Mouse (Mus musculus): ENCODE measurements around the gene Cryz. TPM values are rescaled to one million over a fixed set of nuclear protein-coding genes. Genes with fewer than 3 reads are reported as not detected.
A peak's percentile ranks its signal among the peaks of the same experiment; 100 is the strongest.

Gene Cryz
- polyA plus RNA-seq (2014; fragmentation: Nextera tagmentation; extraction: Ambion mirVana) = 12.8 and 14.4 TPM in 2 replicates

GRCm38 (mm10) chr3:154596488-154596933 lies at the start of gene Cryz:
TSS of gene Cryz (plus strand) at chr3:154596711.
- peaks cover 31% of the 10 kb centered on the region for H3K36me3 ChIP-seq (ENCODE audit: control insufficient read depth, insufficient read depth, low read length)
- H3K4me2 ChIP-seq (ENCODE audit: low read length) = peak within 1 kb of the TSS; percentile 85
- H3K27ac ChIP-seq (replicated peaks in 1 of 2; ENCODE audit: control insufficient read depth in 1 of 2, insufficient read depth in 1 of 2, low read depth in 2 of 2, low read length in 2 of 2) = peak within 1 kb of the TSS; percentile 95 to 98
- H3K9ac ChIP-seq (ENCODE audit: low read length) = peak within 1 kb of the TSS; percentile 93
- ATAC-seq (ENCODE audit: insufficient number of reproducible peaks, insufficient read depth, low FRiP score, low read depth) = peak; percentile 90
- H3K4me3 ChIP-seq (ENCODE audit: control insufficient read depth in 1 of 2, insufficient read depth in 1 of 2, low read depth in 1 of 2, low read length in 2 of 2) = peak within 1 kb of the TSS; percentile 79 to 97
- WGBS = 0% methylated on average over 25 of the region's 25 CpGs
- H3K4me1 ChIP-seq (ENCODE audit: control insufficient read depth in 2 of 2, insufficient read depth in 2 of 2, low read length in 2 of 2) = peaks cover 6 to 11% of the 10 kb centered on the region in 2 experiments
- no peaks in the 10 kb centered on the region for H3K27me3 ChIP-seq (ENCODE audit: control insufficient read depth, insufficient read depth, low read length)
- no peaks in the 10 kb centered on the region for H3K9me3 ChIP-seq (ENCODE audit: control insufficient read depth, low read length)

DNA sequence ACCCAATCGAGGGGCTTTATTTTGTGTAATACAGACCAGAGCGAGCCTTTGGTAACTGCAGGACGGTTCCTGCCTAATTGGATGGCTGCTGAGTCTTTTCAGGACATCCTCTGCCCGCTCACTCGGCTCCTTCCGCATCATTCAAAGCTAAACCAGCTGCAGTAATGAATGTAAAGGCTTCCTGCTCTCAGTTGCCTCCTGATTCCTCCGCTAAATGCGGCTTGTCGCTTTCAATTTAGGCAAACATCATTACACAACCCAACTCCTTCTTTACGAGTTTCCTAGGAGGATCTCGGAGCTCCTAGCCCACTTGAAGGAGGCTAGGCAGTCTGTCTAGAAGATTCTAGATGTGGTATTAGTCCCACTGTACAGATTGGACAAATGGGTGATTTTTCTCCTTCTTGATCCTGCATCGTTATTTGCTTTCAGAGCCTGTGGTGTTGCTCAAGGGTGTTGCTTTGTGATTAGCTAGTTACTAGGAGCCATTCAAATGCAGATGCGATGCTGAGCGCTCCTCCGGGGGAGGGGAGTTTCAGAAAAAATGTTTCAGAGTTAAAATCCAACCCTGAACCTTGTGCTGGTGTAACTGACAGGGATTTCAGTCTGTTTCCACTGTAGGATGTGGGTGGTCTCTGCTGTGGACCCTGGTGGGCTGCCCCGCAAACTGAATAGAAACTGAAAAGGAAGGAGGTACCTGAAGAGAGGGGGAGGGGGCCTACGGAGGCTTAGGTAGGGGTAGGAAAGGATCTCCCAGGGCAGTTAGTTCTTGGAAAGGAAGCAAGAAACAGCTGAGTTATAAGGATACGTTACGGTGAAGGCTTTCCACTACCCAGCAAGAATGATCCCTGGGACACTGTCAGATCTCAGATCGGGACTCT lies 48.7 kb upstream of the Cryz start:
- Histone ChIP-seq H3K27ac (replicated peaks in 1 of 2; ENCODE audit: control insufficient read depth in 1 of 2, insufficient read depth in 1 of 2, low read depth in 2 of 2, low read length in 2 of 2) (no peak overlapping the region), H3K36me3 (ENCODE audit: control insufficient read depth, insufficient read depth, low read length) (no peaks in the 10 kb centered on the region), H3K9ac (ENCODE audit: low read length) (0 out of 2 replicates have a peak overlapping the region, but pooled peaks have one; percentile 12), H3K4me3 (ENCODE audit: control insufficient read depth in 1 of 2, insufficient read depth in 1 of 2, low read depth in 1 of 2, low read length in 2 of 2) (peak overlapping the region in 1 of 2 experiments; percentile 26; a peak in 2 of 4 replicates), H3K4me1 (ENCODE audit: control insufficient read depth in 2 of 2, insufficient read depth in 2 of 2, low read length in 2 of 2) (peaks cover 3 to 11% of the 10 kb centered on the region in 2 experiments; a peak in 2 of 4 replicates), H3K27me3 (ENCODE audit: control insufficient read depth, insufficient read depth, low read length) (peaks cover 23% of the 10 kb centered on the region; the same call in 1 of the 2 replicates), H3K4me2 (ENCODE audit: low read length) (peak overlapping the region; percentile 57), H3K9me3 (ENCODE audit: control insufficient read depth, low read length) (no peaks in the 10 kb centered on the region)
- no peak for ATAC-seq (ENCODE audit: insufficient number of reproducible peaks, insufficient read depth, low FRiP score, low read depth)
- 7% methylated on average over 20 of the region's 20 CpGs for WGBS

DNA sequence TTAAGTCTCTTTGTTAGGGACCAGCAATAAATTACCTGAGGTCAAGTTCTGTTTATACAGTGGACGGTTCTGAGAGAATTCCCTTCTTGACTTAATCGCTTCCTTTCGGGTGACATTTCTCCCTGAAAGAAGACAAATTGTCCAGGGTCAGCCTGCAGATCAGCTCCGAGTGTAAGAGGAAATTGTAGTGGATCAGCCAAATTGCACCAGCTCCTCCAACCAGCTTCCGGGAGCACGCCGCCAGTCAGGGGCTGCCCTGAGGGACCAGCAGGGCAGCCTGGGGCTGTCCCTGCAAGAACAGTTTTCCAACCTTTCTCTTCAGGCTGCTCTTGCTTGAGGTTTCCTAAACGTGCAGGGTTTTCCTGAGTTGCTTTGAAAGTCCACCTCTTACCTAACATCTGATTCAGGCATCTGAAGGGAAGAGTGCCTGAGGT lies 47.6 kb upstream of the Cryz start:
- no peaks in the 10 kb centered on the region for H3K36me3 ChIP-seq (ENCODE audit: control insufficient read depth, insufficient read depth, low read length)
- WGBS = 26% methylated on average over 8 of the region's 8 CpGs
- H3K9me3 ChIP-seq (ENCODE audit: control insufficient read depth, low read length) = no peaks in the 10 kb centered on the region
- ATAC-seq (ENCODE audit: insufficient number of reproducible peaks, insufficient read depth, low FRiP score, low read depth) = no peak
- no peak overlapping the region for H3K9ac ChIP-seq (ENCODE audit: low read length)
- peaks cover 3 to 11% of the 10 kb centered on the region in 2 experiments; a peak in 2 of 4 replicates for H3K4me1 ChIP-seq (ENCODE audit: control insufficient read depth in 2 of 2, insufficient read depth in 2 of 2, low read length in 2 of 2)
- peaks cover 23% of the 10 kb centered on the region; the same call in 1 of the 2 replicates for H3K27me3 ChIP-seq (ENCODE audit: control insufficient read depth, insufficient read depth, low read length)
- H3K27ac ChIP-seq (replicated peaks in 1 of 2; ENCODE audit: control insufficient read depth in 1 of 2, insufficient read depth in 1 of 2, low read depth in 2 of 2, low read length in 2 of 2) = no peak overlapping the region
- no peak overlapping the region for H3K4me3 ChIP-seq (ENCODE audit: control insufficient read depth in 1 of 2, insufficient read depth in 1 of 2, low read depth in 1 of 2, low read length in 2 of 2)
- 0 out of 2 replicates have a peak overlapping the region, but pooled peaks have one; percentile 9 for H3K4me2 ChIP-seq (ENCODE audit: low read length)

GRCm38 (mm10) chr3:154550326-154551034 lies 46.0 kb upstream of the Cryz start:
- peaks cover 23% of the 10 kb centered on the region; the same call in 1 of the 2 replicates for H3K27me3 ChIP-seq (ENCODE audit: control insufficient read depth, insufficient read depth, low read length)
- no peak overlapping the region for H3K4me3 ChIP-seq (ENCODE audit: control insufficient read depth in 1 of 2, insufficient read depth in 1 of 2, low read depth in 1 of 2, low read length in 2 of 2)
- no peaks in the 10 kb centered on the region for H3K36me3 ChIP-seq (ENCODE audit: control insufficient read depth, insufficient read depth, low read length)
- no peak overlapping the region for H3K27ac ChIP-seq (replicated peaks in 1 of 2; ENCODE audit: control insufficient read depth in 1 of 2, insufficient read depth in 1 of 2, low read depth in 2 of 2, low read length in 2 of 2)
- 58% methylated on average over 17 of the region's 17 CpGs for WGBS
- H3K9me3 ChIP-seq (ENCODE audit: control insufficient read depth, low read length) = no peaks in the 10 kb centered on the region
- ATAC-seq (ENCODE audit: insufficient number of reproducible peaks, insufficient read depth, low FRiP score, low read depth) = no peak
- no peak overlapping the region for H3K4me2 ChIP-seq (ENCODE audit: low read length)
- H3K4me1 ChIP-seq (ENCODE audit: control insufficient read depth in 2 of 2, insufficient read depth in 2 of 2, low read length in 2 of 2) = peaks cover 3 to 11% of the 10 kb centered on the region in 2 experiments; a peak in 2 of 4 replicates
- H3K9ac ChIP-seq (ENCODE audit: low read length) = no peak overlapping the region

DNA sequence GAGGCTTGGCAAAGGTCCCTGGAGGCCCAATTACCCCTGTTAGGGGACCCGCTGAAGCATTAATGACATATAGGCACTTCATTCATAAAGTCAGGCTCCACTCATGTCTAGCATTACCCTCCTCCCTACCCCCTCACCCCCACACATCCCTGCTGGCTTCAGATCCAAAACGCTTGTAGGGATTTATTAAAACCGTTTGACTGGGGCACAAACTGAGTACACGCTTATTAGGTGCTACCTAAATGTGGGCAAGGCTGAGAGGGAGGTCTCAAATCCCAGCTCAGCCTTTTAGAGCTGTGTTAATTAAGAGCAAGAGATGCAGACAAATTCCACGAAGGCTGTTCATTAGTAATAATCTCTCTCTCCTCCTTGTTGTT lies 45.5 kb upstream of the Cryz start:
- no peak for ATAC-seq (ENCODE audit: insufficient number of reproducible peaks, insufficient read depth, low FRiP score, low read depth)

DNA sequence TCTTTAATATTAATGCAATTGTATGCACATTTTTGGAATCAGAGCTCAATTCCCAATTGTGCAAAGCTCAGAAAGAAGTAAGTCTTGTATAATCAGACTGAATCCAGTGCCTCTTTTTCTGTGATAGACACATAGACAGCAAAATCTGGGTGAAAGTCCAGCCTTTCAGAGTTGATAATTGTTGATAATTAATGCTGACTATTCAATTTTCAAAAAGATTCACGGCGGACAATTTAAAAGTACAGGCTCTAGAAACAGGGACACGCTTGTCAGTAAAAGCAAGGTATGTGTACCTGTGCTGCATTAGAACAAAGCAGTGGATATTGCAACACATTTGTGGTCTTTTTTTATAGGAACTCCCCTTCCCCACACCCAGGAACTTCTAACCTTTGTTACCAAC lies 34.3 kb upstream of the Cryz start:
- Histone ChIP-seq H3K36me3 (ENCODE audit: control insufficient read depth, insufficient read depth, low read length) (no peaks in the 10 kb centered on the region), H3K4me1 (ENCODE audit: control insufficient read depth in 2 of 2, insufficient read depth in 2 of 2, low read length in 2 of 2) (peaks cover 3 to 6% of the 10 kb centered on the region in 2 experiments), H3K4me2 (ENCODE audit: low read length) (no peak overlapping the region), H3K9ac (ENCODE audit: low read length) (no peak overlapping the region), H3K27ac (replicated peaks in 1 of 2; ENCODE audit: control insufficient read depth in 1 of 2, insufficient read depth in 1 of 2, low read depth in 2 of 2, low read length in 2 of 2) (no peak overlapping the region), H3K9me3 (ENCODE audit: control insufficient read depth, low read length) (no peaks in the 10 kb centered on the region), H3K4me3 (ENCODE audit: control insufficient read depth in 1 of 2, insufficient read depth in 1 of 2, low read depth in 1 of 2, low read length in 2 of 2) (no peak overlapping the region), H3K27me3 (ENCODE audit: control insufficient read depth, insufficient read depth, low read length) (no peaks in the 10 kb centered on the region; the same call in 1 of the 2 replicates)
- no peak for ATAC-seq (ENCODE audit: insufficient number of reproducible peaks, insufficient read depth, low FRiP score, low read depth)
- WGBS = 91% methylated on average over 3 of the region's 3 CpGs

More for the DNA sequence above, 45.5 kb upstream of the Cryz start:
- Histone ChIP-seq H3K4me3 (ENCODE audit: control insufficient read depth in 1 of 2, insufficient read depth in 1 of 2, low read depth in 1 of 2, low read length in 2 of 2) (no peak overlapping the region), H3K4me1 (ENCODE audit: control insufficient read depth in 2 of 2, insufficient read depth in 2 of 2, low read length in 2 of 2) (peaks cover 3 to 11% of the 10 kb centered on the region in 2 experiments; a peak in 2 of 4 replicates), H3K9me3 (ENCODE audit: control insufficient read depth, low read length) (no peaks in the 10 kb centered on the region), H3K27ac (replicated peaks in 1 of 2; ENCODE audit: control insufficient read depth in 1 of 2, insufficient read depth in 1 of 2, low read depth in 2 of 2, low read length in 2 of 2) (no peak overlapping the region), H3K4me2 (ENCODE audit: low read length) (no peak overlapping the region), H3K36me3 (ENCODE audit: control insufficient read depth, insufficient read depth, low read length) (no peaks in the 10 kb centered on the region), H3K9ac (ENCODE audit: low read length) (no peak overlapping the region), H3K27me3 (ENCODE audit: control insufficient read depth, insufficient read depth, low read length) (peaks cover 23% of the 10 kb centered on the region; the same call in 1 of the 2 replicates)
- WGBS = 56% methylated on average over 5 of the region's 5 CpGs

- 64% methylated on average over 3 of the region's 3 CpGs for WGBS
- Histone ChIP-seq H3K9me3 (ENCODE audit: control insufficient read depth, low read length) (no peaks in the 10 kb centered on the region), H3K4me3 (ENCODE audit: control insufficient read depth in 1 of 2, insufficient read depth in 1 of 2, low read depth in 1 of 2, low read length in 2 of 2) (no peak overlapping the region), H3K36me3 (ENCODE audit: control insufficient read depth, insufficient read depth, low read length) (no peaks in the 10 kb centered on the region), H3K9ac (ENCODE audit: low read length) (no peak overlapping the region), H3K27me3 (ENCODE audit: control insufficient read depth, insufficient read depth, low read length) (peaks cover 7% of the 10 kb centered on the region), H3K4me1 (ENCODE audit: control insufficient read depth in 2 of 2, insufficient read depth in 2 of 2, low read length in 2 of 2) (peaks cover 3 to 6% of the 10 kb centered on the region in 2 experiments), H3K27ac (replicated peaks in 1 of 2; ENCODE audit: control insufficient read depth in 1 of 2, insufficient read depth in 1 of 2, low read depth in 2 of 2, low read length in 2 of 2) (no peak overlapping the region), H3K4me2 (ENCODE audit: low read length) (no peak overlapping the region)
- no peak for ATAC-seq (ENCODE audit: insufficient number of reproducible peaks, insufficient read depth, low FRiP score, low read depth)
Measured at GRCm38 (mm10) chr3:154565437-154565836, 31.1 kb upstream of the Cryz start.
